Comparison of ENCODE assay signal across 10 mouse cellular contexts in the genomic region with DNA sequence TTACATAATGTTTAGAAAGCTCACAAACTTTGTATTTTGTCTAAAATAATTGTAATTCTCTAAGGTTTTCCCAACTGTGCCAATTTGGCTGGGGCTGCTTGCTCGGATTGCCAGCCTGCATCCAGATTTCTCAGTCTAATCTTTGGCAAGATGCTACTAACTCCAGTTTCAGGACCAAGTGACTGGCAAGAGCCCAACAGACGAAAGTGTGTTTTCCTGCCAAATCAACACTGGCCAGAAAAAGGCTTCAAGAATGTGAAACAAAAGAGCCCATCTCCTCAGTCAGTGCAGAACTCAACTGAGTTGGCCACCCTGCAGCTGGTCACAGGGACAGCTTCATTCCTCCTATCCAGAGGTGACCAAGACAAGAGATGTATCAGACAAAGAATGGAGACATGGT.
A peak's percentile ranks its signal among the peaks of the same experiment; 100 is the strongest.
DNase-seq lines count a peak whose midpoint lies in the region; ATAC-seq lines count a peak whose summit lies in the region.
"Had no signal": no experiment of that assay in that cellular context is flagged by ENCODE, and none has a peak within 500 bp of the region (broad histone marks: within the 10 kb centered on the region; RNA-seq: fewer than 3 reads in every experiment).

No protein-coding gene starts in this region.

- no peaks in the 10 kb centered on the region for H3K9me3 ChIP-seq in embryonic facial prominence, embryonic 14.5 days (ENCODE audit: control insufficient read depth, low read length)
- no peaks in the 10 kb centered on the region for H3K9me3 ChIP-seq in embryonic facial prominence, embryonic 10.5 days
- no peaks in the 10 kb centered on the region for H3K9me3 ChIP-seq in neural tube, embryonic 15.5 days (replicated peaks)
- H3K9me3 ChIP-seq: heart, embryonic 15.5 days had no signal

- H3K36me3 ChIP-seq in embryonic facial prominence, embryonic 14.5 days (ENCODE audit: control insufficient read depth, insufficient read depth, low read length), result no peaks in the 10 kb centered on the region
- H3K36me3 ChIP-seq in embryonic facial prominence, embryonic 10.5 days (replicated peaks), result no peaks in the 10 kb centered on the region
- H3K36me3 ChIP-seq in neural tube, embryonic 15.5 days, result no peaks in the 10 kb centered on the region
- H3K36me3 ChIP-seq: heart, embryonic 15.5 days had no signal

- no peak overlapping the region for H3K27ac ChIP-seq in embryonic facial prominence, embryonic 14.5 days (replicated peaks; ENCODE audit: low read depth, low read length)
- H3K27ac ChIP-seq in embryonic facial prominence, embryonic 10.5 days (replicated peaks), result no peak overlapping the region
- H3K27ac ChIP-seq in neural tube, embryonic 15.5 days (replicated peaks), result no peak overlapping the region
- H3K27ac ChIP-seq: heart, embryonic 15.5 days; macrophage had no signal

- H3K4me3 ChIP-seq in embryonic facial prominence, embryonic 14.5 days (ENCODE audit: low read depth, low read length), result no peak overlapping the region
- H3K4me3 ChIP-seq in embryonic facial prominence, embryonic 10.5 days, result no peak overlapping the region
- H3K4me3 ChIP-seq in neural tube, embryonic 15.5 days (replicated peaks), result no peak overlapping the region
- H3K4me3 ChIP-seq: heart, embryonic 15.5 days had no signal

- DNase-seq in embryonic facial prominence, embryonic 14.5 days (ENCODE audit: low spot score), result peak; percentile 42
- DNase-seq in embryonic facial prominence, embryonic 10.5 days (ENCODE audit: low spot score), result no peak
- DNase-seq in 3T3-L1 (ENCODE audit: low read depth, low spot score), result peak; percentile 44
- DNase-seq in cerebellum, postnatal 36 days, result peak; percentile 26 to 50
- DNase-seq in layer of hippocampus, adult 8-10 months (ENCODE audit: low spot score in 2 of 2), result peak; percentile 77 to 81
- DNase-seq in urinary bladder, postnatal 10 days (ENCODE audit: low spot score), result no peak

- 53% methylated on average over 2 of the region's 2 CpGs for WGBS in embryonic facial prominence, embryonic 14.5 days
- 74% methylated on average over 2 of the region's 2 CpGs for WGBS in embryonic facial prominence, embryonic 10.5 days
- 60% methylated on average over 2 of the region's 2 CpGs for WGBS in neural tube, embryonic 15.5 days

- ATAC-seq in embryonic facial prominence, embryonic 14.5 days (ENCODE audit: low read depth), result no peak
- ATAC-seq in neural tube, embryonic 15.5 days (ENCODE audit: low FRiP score), result 0 out of 2 replicates have a peak, but pooled peaks have one; percentile 21
- ATAC-seq in inflammation-experienced regulatory T-cells, adult 6 months, result no peak

- no peak overlapping the region for H3K9ac ChIP-seq in embryonic facial prominence, embryonic 14.5 days (ENCODE audit: low read depth, low read length)
- H3K9ac ChIP-seq in neural tube, embryonic 15.5 days (replicated peaks), result no peak overlapping the region
- H3K9ac ChIP-seq: heart, embryonic 15.5 days had no signal

- no peak overlapping the region for H3K4me2 ChIP-seq in embryonic facial prominence, embryonic 14.5 days (ENCODE audit: low read depth, low read length)
- H3K4me2 ChIP-seq in neural tube, embryonic 15.5 days, result no peak overlapping the region
- H3K4me2 ChIP-seq: heart, embryonic 15.5 days had no signal

- H3K27me3 ChIP-seq in embryonic facial prominence, embryonic 14.5 days (replicated peaks; ENCODE audit: control insufficient read depth, insufficient read depth, low read length), result no peaks in the 10 kb centered on the region
- no peaks in the 10 kb centered on the region for H3K27me3 ChIP-seq in embryonic facial prominence, embryonic 10.5 days (replicated peaks; ENCODE audit: low read depth, poor library complexity, severe bottlenecking)
- no peaks in the 10 kb centered on the region for H3K27me3 ChIP-seq in neural tube, embryonic 15.5 days (replicated peaks)
- H3K27me3 ChIP-seq: heart, embryonic 15.5 days had no signal

- H3K4me1 ChIP-seq in embryonic facial prominence, embryonic 14.5 days (ENCODE audit: control insufficient read depth, insufficient read depth, low read length), result no peaks in the 10 kb centered on the region
- no peaks in the 10 kb centered on the region for H3K4me1 ChIP-seq in embryonic facial prominence, embryonic 10.5 days
- no peaks in the 10 kb centered on the region for H3K4me1 ChIP-seq in neural tube, embryonic 15.5 days
- H3K4me1 ChIP-seq: heart, embryonic 15.5 days had no signal

Comparison
In these comparisons a context has a peak if more than half of its experiments do, and no peak if none do; other contexts are left out.
1. DNase-seq: peak in embryonic facial prominence, embryonic 14.5 days (single experiment), 3T3-L1 (single experiment), cerebellum, postnatal 36 days (2 of 2) and layer of hippocampus, adult 8-10 months (2 of 2); none in embryonic facial prominence, embryonic 10.5 days (single experiment) and urinary bladder, postnatal 10 days (single experiment).